Mouse (Mus musculus) adrenal gland, postnatal 4 days (tissue): ENCODE data around the gene Zdhhc18. TPM values are rescaled to one million over a fixed set of nuclear protein-coding genes. Genes with fewer than 3 reads are reported as not detected.

ENCODE experiments used
- DNase-seq, 2 experiments: peaks; one replicate each; pipeline ENCODE4 v3.0.0; 2021 to 2022; ENCODE audit warnings: low spot score in 2 of 2, mixed read lengths in 2 of 2
- microRNA-seq: library from miRNA; unstranded; fragments of <30 nt; microRNA quantifications from one replicate; pipeline ENCODE4 v1.2.0, GENCODE M21; 2021
- total RNA-seq, 2 experiments: library from RNA; stranded (reverse); gene quantifications; 2 replicates each; pipeline ENCODE4 v1.2.3; 2021

The Zdhhc18 gene
- total RNA-seq, 2 experiments from 2014 or later, result 20.8 to 23.9 TPM

GRCm38 (mm10) chr4:133561622-133562021 is 88.3 kb downstream of the Zdhhc18 start:
- no peak for DNase-seq

- DNase-seq, result no peak
Measured at GRCm38 (mm10) chr4:133559846-133560245, 90.1 kb downstream of the Zdhhc18 start.

GRCm38 (mm10) chr4:133557041-133557717 is 92.8 kb downstream of the Zdhhc18 start:
- DNase-seq, result no peak

Small RNAs within 50 kb of the gene (microRNA-seq; reads per million reads assigned to microRNA genes)
- not detected for gene Gm23158

Other genes starting within 250 kb of the Zdhhc18 start
- gene Tent5b, start 170.0 kb downstream of the Zdhhc18 start, total RNA-seq, result under 1 TPM; 0.73 to 0.78 TPM
- 1 to 10 TPM; 6.9 to 8.0 TPM for gene Trnp1, start 151.6 kb downstream of the Zdhhc18 start, total RNA-seq
- 1 to 10 TPM; 5.0 to 8.0 TPM for gene Kdf1, start 131.2 kb downstream of the Zdhhc18 start, total RNA-seq
- gene Nudc, start 104.2 kb downstream of the Zdhhc18 start, total RNA-seq, result 100 to 1,000 TPM; 129 to 136 TPM
- 10 to 100 TPM; 20.2 to 24.6 TPM for gene Nr0b2, start 96.8 kb downstream of the Zdhhc18 start, total RNA-seq
- gene Gpatch3, start 75.4 kb downstream of the Zdhhc18 start, total RNA-seq, result 10 to 100 TPM; 10.4 to 14.5 TPM
- 10 to 100 TPM; 13.7 to 16.6 TPM for gene Gpn2, start 65.8 kb downstream of the Zdhhc18 start, total RNA-seq
- gene Sfn, start 48.0 kb downstream of the Zdhhc18 start, total RNA-seq, result 1 to 10 TPM; 3.7 to 4.3 TPM
- gene Pigv, start 22.5 kb upstream of the Zdhhc18 start, total RNA-seq, result 10 to 100 TPM; 19.8 to 20.2 TPM
- 10 to 100 TPM; 77.3 to 89.1 TPM for gene Arid1a, start 106.6 kb upstream of the Zdhhc18 start, total RNA-seq
- 10 to 100 TPM; 29.5 to 31.0 TPM for gene Rps6ka1, start 237.6 kb upstream of the Zdhhc18 start, total RNA-seq